Comparison of ENCODE assay signal across 9 mouse cellular contexts in genomic region chr9:112102155-112102851, GRCm38 (mm10).
DNase-seq lines count a peak whose midpoint lies in the region; ATAC-seq and TF ChIP-seq lines count a peak whose summit lies in the region.
"Had no signal": no experiment of that assay in that cellular context is flagged by ENCODE, and none has a peak within 500 bp of the region (broad histone marks: within the 10 kb centered on the region; RNA-seq: fewer than 3 reads in every experiment).

No protein-coding gene starts in this region.

- no peak for ATAC-seq in heart, embryonic 12.5 days (ENCODE audit: insufficient number of reproducible peaks, low FRiP score)
- peak; percentile 90 for ATAC-seq in hindbrain, embryonic 11.5 days (ENCODE audit: low FRiP score)
- peak; percentile 76; the same call in 1 of the 2 replicates for ATAC-seq in limb, embryonic 14.5 days (ENCODE audit: low FRiP score, low read depth)

- no peak overlapping the region for H3K27ac ChIP-seq in heart, embryonic 12.5 days (ENCODE audit: poor library complexity, severe bottlenecking)
- peak overlapping the region; percentile 18; the same call in 1 of the 2 replicates for H3K27ac ChIP-seq in hindbrain, embryonic 11.5 days (ENCODE audit: low read depth, low read length)
- H3K27ac ChIP-seq in limb, embryonic 14.5 days (replicated peaks; ENCODE audit: low read depth, low read length): no peak overlapping the region
- H3K27ac ChIP-seq: limb, embryonic 15.5 days had no signal

- DNase-seq in heart, adult 11 months: peak; percentile 95
- DNase-seq in cerebellum, postnatal 10 days: peak; percentile 73 to 80
- DNase-seq in hindbrain, embryonic 11.5 days (ENCODE audit: low spot score): peak; percentile 47
- peak; percentile 58 for DNase-seq in limb, embryonic 14.5 days (ENCODE audit: low spot score)
- DNase-seq in right cerebral cortex, postnatal 4 days: peak; percentile 58
- no peak for DNase-seq in spleen, postnatal 4 days (ENCODE audit: low spot score in 2 of 2)
- DNase-seq in adrenal gland, postnatal 36 days: no peak

- H3K4me1 ChIP-seq in heart, embryonic 12.5 days (replicated peaks): no peaks in the 10 kb centered on the region
- H3K4me1 ChIP-seq in hindbrain, embryonic 11.5 days (replicated peaks; ENCODE audit: control insufficient read depth, insufficient read depth, low read length): no peaks in the 10 kb centered on the region
- H3K4me1 ChIP-seq in limb, embryonic 14.5 days (ENCODE audit: control insufficient read depth, insufficient read depth, low read length): no peaks in the 10 kb centered on the region; the same call in 1 of the 2 replicates
- H3K4me1 ChIP-seq: limb, embryonic 15.5 days had no signal

- no peaks in the 10 kb centered on the region for H3K9me3 ChIP-seq in heart, embryonic 12.5 days (replicated peaks)
- no peaks in the 10 kb centered on the region for H3K9me3 ChIP-seq in hindbrain, embryonic 11.5 days (ENCODE audit: control insufficient read depth, low read length)
- H3K9me3 ChIP-seq in limb, embryonic 14.5 days (ENCODE audit: control insufficient read depth, low read length): no peaks in the 10 kb centered on the region
- H3K9me3 ChIP-seq: limb, embryonic 15.5 days had no signal

- H3K27me3 ChIP-seq in heart, embryonic 12.5 days (replicated peaks): no peaks in the 10 kb centered on the region
- H3K27me3 ChIP-seq in hindbrain, embryonic 11.5 days (ENCODE audit: control insufficient read depth, insufficient read depth, low read length): no peaks in the 10 kb centered on the region
- H3K27me3 ChIP-seq in limb, embryonic 14.5 days (ENCODE audit: control insufficient read depth, insufficient read depth, low read length): no peaks in the 10 kb centered on the region
- H3K27me3 ChIP-seq: limb, embryonic 15.5 days had no signal

- TF ChIP-seq POLR2A in limb, embryonic 14.5 days (IDR thresholded peaks at IDR 0.05; ENCODE audit: borderline replicate concordance, extremely low read depth, insufficient read depth, insufficient read length): no peak

- no peaks in the 10 kb centered on the region for H3K36me3 ChIP-seq in heart, embryonic 12.5 days
- H3K36me3 ChIP-seq in hindbrain, embryonic 11.5 days (ENCODE audit: control insufficient read depth, insufficient read depth, low read length): no peaks in the 10 kb centered on the region
- H3K36me3 ChIP-seq in limb, embryonic 14.5 days (ENCODE audit: control insufficient read depth, insufficient read depth, low read length): no peaks in the 10 kb centered on the region
- H3K36me3 ChIP-seq: limb, embryonic 15.5 days had no signal

- no peak overlapping the region for H3K4me3 ChIP-seq in heart, embryonic 12.5 days
- H3K4me3 ChIP-seq in hindbrain, embryonic 11.5 days (ENCODE audit: low read depth, low read length): no peak overlapping the region
- no peak overlapping the region for H3K4me3 ChIP-seq in limb, embryonic 14.5 days (replicated peaks; ENCODE audit: low read length)
- H3K4me3 ChIP-seq: limb, embryonic 15.5 days had no signal

- H3K4me2 ChIP-seq in heart, embryonic 12.5 days: no peak overlapping the region
- no peak overlapping the region for H3K4me2 ChIP-seq in hindbrain, embryonic 11.5 days (replicated peaks; ENCODE audit: low read depth, low read length)
- no peak overlapping the region for H3K4me2 ChIP-seq in limb, embryonic 14.5 days (replicated peaks; ENCODE audit: low read depth, low read length, severe bottlenecking)
- H3K4me2 ChIP-seq: limb, embryonic 15.5 days had no signal

- 46% methylated on average over 6 of the region's 6 CpGs for WGBS in heart, embryonic 12.5 days
- WGBS in hindbrain, embryonic 11.5 days: 38% methylated on average over 6 of the region's 6 CpGs
- WGBS in limb, embryonic 14.5 days: 48% methylated on average over 6 of the region's 6 CpGs

- no peak overlapping the region for H3K9ac ChIP-seq in heart, embryonic 12.5 days
- no peak overlapping the region for H3K9ac ChIP-seq in hindbrain, embryonic 11.5 days (ENCODE audit: low read depth, low read length)
- no peak overlapping the region for H3K9ac ChIP-seq in limb, embryonic 14.5 days (ENCODE audit: low read depth, low read length, severe bottlenecking)
- H3K9ac ChIP-seq: limb, embryonic 15.5 days had no signal

Comparison
In these comparisons a context has a peak if more than half of its experiments do, and no peak if none do; other contexts are left out.
1. DNase-seq: peak in heart, adult 11 months (single experiment), cerebellum, postnatal 10 days (2 of 2), hindbrain, embryonic 11.5 days (single experiment), limb, embryonic 14.5 days (single experiment) and right cerebral cortex, postnatal 4 days (single experiment); none in spleen, postnatal 4 days (0 of 2) and adrenal gland, postnatal 36 days (0 of 2).